Mouse (Mus musculus): ENCODE measurements around the gene Pdlim5. TPM values are rescaled to one million over a fixed set of nuclear protein-coding genes. Genes with fewer than 3 reads are reported as not detected.
"Not testable (repeated sequence)": the region's sequence is repeated elsewhere in the genome, so short reads cannot be mapped to it uniquely, and the experiment has no call there.

Pdlim5 gene
- polyA plus RNA-seq, 1 experiment from 2014 or later: 15.0 TPM

- ATAC-seq (ENCODE audit: low FRiP score, low read depth): no peak
- H3K27ac ChIP-seq (replicated peaks): no peak overlapping the region
- no peak overlapping the region for H3K4me3 ChIP-seq
- H3K27me3 ChIP-seq: no peaks in the 10 kb centered on the region
- 86% methylated on average over 3 of the region's 3 CpGs for WGBS
- H3K36me3 ChIP-seq: no peaks in the 10 kb centered on the region
- H3K4me2 ChIP-seq (replicated peaks): no peak overlapping the region
- H3K9ac ChIP-seq (replicated peaks): no peak overlapping the region
- H3K9me3 ChIP-seq: no peaks in the 10 kb centered on the region
- H3K4me1 ChIP-seq: peaks cover 11% of the 10 kb centered on the region
Measured at GRCm38 (mm10) chr3:142206316-142206715, 189.2 kb downstream of the Pdlim5 start.

GRCm38 (mm10) chr3:142196142-142196541 lies 199.4 kb downstream of the Pdlim5 start:
- no peak overlapping the region for H3K4me2 ChIP-seq (replicated peaks)
- H3K27ac ChIP-seq (replicated peaks): no peak overlapping the region
- no peaks in the 10 kb centered on the region for H3K27me3 ChIP-seq
- H3K36me3 ChIP-seq: no peaks in the 10 kb centered on the region
- no peak for ATAC-seq (ENCODE audit: low FRiP score, low read depth)
- H3K4me1 ChIP-seq: no peaks in the 10 kb centered on the region
- 82% methylated on average over 8 of the region's 8 CpGs for WGBS
- no peak overlapping the region for H3K9ac ChIP-seq (replicated peaks)
- H3K4me3 ChIP-seq: no peak overlapping the region
- no peaks in the 10 kb centered on the region for H3K9me3 ChIP-seq

DNA sequence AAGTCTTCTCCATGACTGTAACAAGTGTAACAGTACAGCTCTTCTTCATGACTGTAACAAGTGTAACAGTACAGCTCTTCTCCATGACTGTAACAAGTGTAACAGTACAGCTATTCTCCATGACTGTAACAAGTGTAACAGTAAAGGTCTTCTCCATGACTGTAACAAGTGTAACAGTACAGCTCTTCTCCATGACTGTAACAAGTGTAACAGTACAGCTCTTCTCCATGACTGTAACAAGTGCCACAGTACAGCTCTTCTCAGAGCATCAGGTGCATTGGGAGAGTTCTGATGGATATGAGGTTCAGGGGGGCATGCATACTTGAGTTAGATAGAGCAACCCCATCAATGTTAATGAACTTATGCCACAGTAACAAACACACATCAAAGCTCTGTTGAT lies 203.9 kb downstream of the Pdlim5 start:
- ATAC-seq (ENCODE audit: low FRiP score, low read depth); H3K9ac ChIP-seq (replicated peaks); H3K27me3 ChIP-seq; H3K4me1 ChIP-seq; H3K36me3 ChIP-seq; H3K4me3 ChIP-seq; H3K27ac ChIP-seq (replicated peaks); H3K4me2 ChIP-seq (replicated peaks); H3K9me3 ChIP-seq: not testable (repeated sequence)

Other genes starting within 250 kb of the Pdlim5 start
- 5.8 and 8.1 TPM in 2 replicates for gene Bmpr1b, start 226.3 kb downstream of the Pdlim5 start, polyA plus RNA-seq (2016; fragmentation: Nextera tagmentation; extraction: Ambion mirVana)
- not detected in 2 replicates for gene Gbp5, start 98.3 kb upstream of the Pdlim5 start, polyA plus RNA-seq (2016; fragmentation: Nextera tagmentation; extraction: Ambion mirVana)
- gene Gbp7, start 134.6 kb upstream of the Pdlim5 start, polyA plus RNA-seq (2016; fragmentation: Nextera tagmentation; extraction: Ambion mirVana): 1.8 and 2.3 TPM in 2 replicates
- 0.38 and 0.64 TPM in 2 replicates for gene Gbp3, start 164.3 kb upstream of the Pdlim5 start, polyA plus RNA-seq (2016; fragmentation: Nextera tagmentation; extraction: Ambion mirVana)
- gene Gbp2b, start 199.2 kb upstream of the Pdlim5 start, polyA plus RNA-seq (2016; fragmentation: Nextera tagmentation; extraction: Ambion mirVana): not detected in 2 replicates
- 0.29 and 0.55 TPM in 2 replicates for gene Gbp2, start 224.9 kb upstream of the Pdlim5 start, polyA plus RNA-seq (2016; fragmentation: Nextera tagmentation; extraction: Ambion mirVana)

Measured in midbrain, embryonic 12.5 days (tissue).